Mouse (Mus musculus): ENCODE measurements at regions not wholly inside any gene's neighbourhood (a gene's known extent, or its start where the extent isn't known, plus 50 kb on each side); places are given as distances from the start of the nearest gene placed in this dataset.

DNA sequence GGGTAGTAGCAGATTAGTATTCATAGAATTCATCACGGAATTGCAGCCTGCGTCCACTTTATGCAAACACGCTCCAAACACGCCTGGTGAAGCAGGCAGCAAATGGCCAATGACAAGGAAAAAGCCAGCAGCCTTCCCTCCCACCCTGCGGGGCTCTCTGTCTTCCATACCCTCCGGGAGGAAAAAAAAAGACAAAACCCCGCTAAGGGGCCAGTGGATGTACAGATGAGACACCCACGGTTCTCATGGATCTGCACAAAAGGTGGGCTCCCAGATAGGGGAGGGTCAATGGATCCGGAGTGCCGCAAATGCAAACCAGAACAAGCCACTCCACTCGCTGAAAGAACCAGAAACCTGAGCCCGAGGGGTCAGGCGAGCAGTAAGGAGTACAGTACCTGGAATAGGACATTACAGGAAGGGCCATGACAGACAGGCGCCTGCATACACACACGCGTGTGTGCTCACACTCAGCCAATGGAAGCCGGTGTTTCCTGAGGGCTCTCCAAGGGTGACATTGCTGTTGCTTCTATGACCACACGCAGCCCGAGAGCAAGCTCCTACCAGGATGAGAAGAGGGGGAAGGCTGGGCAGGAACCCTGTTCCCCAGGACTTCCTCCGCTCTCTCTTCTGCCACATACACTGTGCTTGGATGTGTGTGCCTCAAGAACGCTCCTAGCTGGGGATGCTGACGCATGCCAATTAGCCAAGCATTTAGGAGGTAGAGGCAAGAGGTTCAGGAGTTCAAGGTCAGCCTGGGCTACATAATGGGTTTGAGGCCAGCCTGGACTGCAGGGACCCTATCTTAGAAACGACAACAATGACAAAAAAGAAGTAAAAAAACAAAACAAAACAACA, 57.5 kb upstream of the Casz1 start:
- TF ChIP-seq CTCF (IDR thresholded peaks at IDR 0.05; ENCODE audit: low read depth): no peak
- no peak for TF ChIP-seq EP300 (IDR thresholded peaks at IDR 0.05; ENCODE audit: low read depth)

Measured in liver, postnatal 0 days (tissue).